Mouse (Mus musculus): ENCODE results near the gene Ramp3.

DNA sequence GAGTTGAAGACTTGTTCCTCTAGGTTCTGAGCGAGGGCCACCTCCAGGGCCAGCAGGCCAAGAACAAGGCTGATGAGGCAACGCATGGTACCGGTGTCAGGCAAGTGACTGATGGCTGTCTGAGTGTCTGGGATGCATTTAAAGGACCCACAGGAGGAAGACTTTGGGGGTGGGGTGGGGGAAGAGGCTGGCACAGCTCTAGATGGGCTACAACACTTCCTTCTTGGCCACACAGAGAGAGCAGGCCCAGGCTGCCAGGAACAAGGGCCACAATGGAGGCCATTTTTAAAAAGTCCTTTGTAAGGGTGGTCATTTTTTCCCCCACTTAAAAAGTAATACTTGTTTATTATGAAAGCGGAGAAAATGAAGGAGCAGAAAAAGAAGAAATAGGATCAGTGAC, 19.8 kb upstream of the Ramp3 start, which contains the start of gene Wap:
- TF ChIP-seq CTCF (IDR thresholded peaks at IDR 0.05; ENCODE audit: low read depth, low read length) (no peak), POLR2A (IDR thresholded peaks at IDR 0.05; ENCODE audit: extremely low read depth, insufficient read depth, low read length) (no peak)

Data from liver, adult 2 months (tissue).